Mouse (Mus musculus) layer of hippocampus, adult 11-12 months (tissue): ENCODE data around the gene Traf3ip2.

Experiments
- DNase-seq: peaks from one replicate; pipeline ENCODE4 v3.0.0; 2022; ENCODE audit warnings: low spot score

Traf3ip2 gene

DNA sequence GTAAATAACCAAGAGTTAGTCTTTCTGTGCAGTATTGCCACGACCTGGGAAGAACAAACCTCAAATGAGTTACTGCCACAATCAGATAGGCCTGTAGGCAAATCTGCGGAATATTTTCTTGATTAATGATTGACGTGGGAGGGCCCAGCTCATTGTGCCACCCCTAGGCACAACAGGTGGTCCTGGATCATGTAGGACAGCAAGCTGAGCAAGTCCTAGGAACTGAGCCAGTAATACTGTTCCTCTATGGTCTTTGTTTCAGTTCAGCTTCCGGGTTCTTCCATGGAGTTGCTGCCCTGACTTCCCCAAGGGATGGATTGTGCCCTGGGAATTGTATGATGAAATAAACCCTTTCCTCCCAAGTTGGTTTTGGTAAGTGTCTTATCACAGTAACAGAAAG lies 68.3 kb downstream of the Traf3ip2 start:
- no peak for DNase-seq

DNA sequence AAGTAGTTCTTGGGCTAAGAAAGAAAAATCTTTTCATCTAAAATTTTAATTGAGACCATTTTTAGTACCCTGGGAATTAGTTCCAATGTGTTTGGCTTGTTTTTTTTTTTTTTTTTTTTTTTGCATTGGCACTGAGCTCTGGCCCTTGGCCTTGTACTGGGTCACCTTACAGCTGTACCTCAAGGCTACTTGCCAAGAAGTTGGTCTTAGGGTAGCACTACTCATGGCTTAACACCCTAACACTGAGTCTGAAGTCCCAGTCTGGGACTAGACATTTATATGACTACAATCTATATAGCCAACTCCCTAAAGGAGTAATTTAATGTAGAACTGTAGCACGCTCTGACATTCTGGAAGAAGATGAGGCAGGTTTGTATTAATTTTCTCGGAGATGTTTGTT lies 69.8 kb downstream of the Traf3ip2 start:
- no peak for DNase-seq

DNA sequence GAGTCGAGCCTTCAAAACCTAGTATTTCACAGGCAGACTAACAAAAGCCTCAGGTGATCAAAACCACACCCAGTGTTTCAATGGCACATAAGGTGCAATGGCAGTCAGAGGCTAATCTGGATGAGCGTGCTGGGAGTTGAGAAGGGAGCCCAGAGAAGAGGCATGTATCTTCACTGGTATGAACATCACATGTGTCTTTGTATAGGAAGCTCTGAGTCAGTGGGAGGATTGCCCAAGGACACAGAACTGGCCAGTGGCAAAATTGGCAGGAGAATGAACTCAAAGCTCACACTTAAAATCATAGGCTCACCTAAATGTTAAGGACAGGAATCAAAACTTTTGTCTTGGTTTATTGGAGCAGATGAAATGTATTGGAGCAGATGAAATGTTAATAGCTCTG lies 70.7 kb downstream of the Traf3ip2 start:
- no peak for DNase-seq

DNA sequence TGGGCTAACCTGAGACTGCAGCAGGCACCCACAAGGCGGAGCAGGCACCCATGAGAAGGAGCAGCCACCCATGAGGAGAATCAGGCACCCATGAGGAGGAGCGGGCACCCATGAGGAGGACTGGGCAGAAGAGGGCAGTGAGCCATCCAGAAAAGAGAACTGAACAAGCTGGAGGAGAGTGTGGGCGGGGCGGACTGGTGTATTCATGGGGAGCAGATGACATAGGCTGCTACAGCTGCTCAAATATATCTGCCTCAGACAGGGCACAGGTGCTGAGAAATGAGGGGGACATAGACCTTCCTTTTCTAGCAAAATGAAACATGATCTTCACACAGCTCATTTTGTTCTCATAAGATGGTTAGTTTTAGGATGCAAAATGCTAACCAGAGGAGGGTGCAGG lies 74.1 kb downstream of the Traf3ip2 start:
- DNase-seq: peak; percentile 44

DNA sequence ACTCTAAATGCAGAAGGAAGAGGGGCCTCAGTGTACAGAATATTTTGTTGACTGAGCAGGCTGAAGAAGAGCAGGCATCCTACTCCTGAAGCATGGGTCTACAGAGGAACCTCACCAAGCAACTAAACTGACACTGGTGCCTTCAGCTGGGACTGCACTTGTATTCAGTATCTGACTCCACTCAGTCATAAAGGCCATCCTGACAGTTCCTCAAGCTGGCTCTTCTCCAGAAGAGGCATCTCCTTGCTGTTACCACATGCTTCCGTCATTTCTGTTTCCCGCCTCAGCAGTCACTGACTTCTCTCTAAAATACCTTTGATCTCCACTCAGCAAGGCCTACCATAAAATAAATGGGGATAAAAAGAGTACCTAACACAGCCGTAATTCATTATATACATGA lies 75.1 kb downstream of the Traf3ip2 start:
- DNase-seq: no peak

DNA sequence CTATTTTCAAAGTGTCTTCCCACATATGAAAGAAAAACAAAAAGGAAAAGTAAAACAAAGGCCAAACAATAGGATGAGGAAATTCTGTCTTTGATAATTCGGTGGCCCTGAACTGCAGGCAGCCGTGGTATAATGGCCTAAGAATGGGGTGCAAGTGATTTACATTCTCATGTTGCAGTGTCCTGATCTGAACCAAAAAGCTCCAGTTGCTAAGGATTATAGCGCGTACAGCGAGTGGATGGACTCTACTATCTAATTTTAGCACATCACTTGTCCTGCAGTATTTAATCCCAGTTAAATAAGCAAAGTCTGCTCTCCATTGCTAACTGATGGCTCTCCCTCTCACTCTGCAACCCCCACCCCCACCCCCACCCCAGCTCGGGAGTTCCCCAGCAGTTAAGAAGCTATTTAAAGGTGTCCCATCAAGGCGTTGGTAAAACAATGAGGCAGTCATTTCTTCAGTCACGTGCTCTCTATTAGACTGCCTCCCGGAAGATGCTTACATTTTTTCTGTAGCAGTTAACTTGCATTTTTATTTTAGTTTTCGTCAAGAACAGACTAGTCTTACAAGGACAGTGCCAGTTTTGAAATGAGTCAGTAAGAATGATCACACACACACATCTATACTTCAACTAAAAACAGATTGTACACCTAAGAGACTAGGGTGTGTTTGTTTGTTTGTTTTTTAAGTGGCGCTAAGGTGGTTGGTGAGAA lies 78.8 kb downstream of the Traf3ip2 start:
- no peak for DNase-seq

DNA sequence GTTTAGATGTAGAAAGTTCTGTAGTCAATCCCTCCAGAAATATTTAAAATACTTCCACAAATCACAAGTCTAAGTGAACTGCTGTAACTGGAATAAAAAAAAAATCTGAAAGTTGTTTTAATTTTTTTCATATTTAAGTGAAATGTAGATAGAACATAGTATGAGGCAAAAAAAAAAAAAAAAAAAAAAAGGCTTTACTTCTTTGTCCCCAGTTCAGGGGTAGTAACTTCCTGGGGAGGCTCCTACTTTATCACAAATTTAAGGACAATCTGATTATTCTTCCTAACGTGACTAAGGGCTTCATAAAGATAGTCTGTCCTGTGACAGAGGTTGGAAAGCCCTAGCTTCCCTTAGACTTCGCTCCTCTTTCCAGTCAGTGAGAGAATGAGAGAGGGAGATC lies 79.4 kb downstream of the Traf3ip2 start:
- no peak for DNase-seq
